Mouse (Mus musculus) thymus, adult 2 months (tissue): ENCODE results near the gene Ttc5.

ENCODE experiments used
- CTCF ChIP-seq: fragments of 200-500 bp; IDR thresholded peaks from 2 replicates; pipeline ENCODE4 v1.5.1; 2012; ENCODE audit warnings: mild to moderate bottlenecking, control low read depth, low read length, moderate library complexity, borderline replicate concordance; ENCODE audit not compliant: control insufficient read depth, poor library complexity, insufficient read depth; ENCODE audit errors: extremely low read depth
- POLR2A ChIP-seq: fragments of 200-500 bp; IDR thresholded peaks from 2 replicates; pipeline ENCODE4 v1.6.1; 2012; ENCODE audit warnings: mild to moderate bottlenecking, low read length, control low read depth, moderate library complexity; ENCODE audit not compliant: control insufficient read depth, poor library complexity, insufficient read depth; ENCODE audit errors: extremely low read depth

- TF ChIP-seq CTCF (no peak), POLR2A (no peak)
These were observed 10.6 kb upstream of the Ttc5 start for GRCm38 (mm10) chr14:50795965-50796364.
